Mouse (Mus musculus) thymus, adult 18-20 months (tissue): ENCODE results near the gene Ostn.

Source experiments
- DNase-seq, 2 experiments: peaks; one replicate each; pipeline ENCODE4 v3.0.0; 2022; ENCODE audit warnings: mixed read lengths in 2 of 2

Ostn gene

DNA sequence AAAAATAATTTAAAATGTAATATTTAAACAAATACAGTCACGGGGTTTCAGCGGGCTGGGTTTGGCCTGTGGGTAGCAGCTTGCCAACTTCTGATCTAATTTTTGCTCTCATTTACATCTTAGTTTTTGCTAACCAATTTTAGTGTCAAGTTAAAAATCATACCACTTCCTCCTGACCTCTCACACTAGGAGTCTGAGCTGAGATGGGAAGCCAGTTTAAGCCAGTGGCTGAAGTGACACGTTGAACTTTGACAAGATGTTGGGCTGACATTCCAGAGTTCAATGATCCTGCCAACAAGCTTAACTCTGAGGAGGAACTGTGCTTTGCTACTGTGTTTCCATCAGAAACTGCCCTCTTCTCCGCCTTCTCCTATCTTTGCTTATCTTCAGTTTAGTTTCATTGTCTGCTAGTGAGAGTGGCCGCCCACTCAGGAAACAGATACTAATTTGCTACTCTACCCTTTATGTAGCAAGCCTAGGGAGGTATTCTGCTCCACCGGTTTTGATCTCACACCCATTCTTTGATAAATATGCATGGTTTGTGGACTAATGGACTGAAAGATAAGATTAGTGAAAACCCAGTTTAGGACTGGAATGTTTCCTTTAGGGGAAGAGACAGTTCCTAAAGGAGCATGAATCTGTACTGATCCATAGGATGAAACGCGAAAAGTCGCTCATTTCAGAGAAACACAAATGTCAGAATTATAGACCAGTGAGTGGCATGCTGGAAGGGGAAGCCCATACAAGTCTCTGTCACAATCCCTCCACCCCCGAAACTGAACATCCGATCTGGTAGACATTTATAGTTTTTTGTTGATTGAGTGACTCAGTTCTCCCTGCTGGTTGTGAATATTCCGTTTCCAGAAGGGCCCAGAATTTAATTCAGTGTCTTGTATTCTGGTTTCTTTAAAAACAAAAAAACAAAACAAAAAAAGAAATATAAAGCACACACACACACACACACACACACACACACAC lies 80.6 kb downstream of the Ostn start:
- no peak for DNase-seq

DNA sequence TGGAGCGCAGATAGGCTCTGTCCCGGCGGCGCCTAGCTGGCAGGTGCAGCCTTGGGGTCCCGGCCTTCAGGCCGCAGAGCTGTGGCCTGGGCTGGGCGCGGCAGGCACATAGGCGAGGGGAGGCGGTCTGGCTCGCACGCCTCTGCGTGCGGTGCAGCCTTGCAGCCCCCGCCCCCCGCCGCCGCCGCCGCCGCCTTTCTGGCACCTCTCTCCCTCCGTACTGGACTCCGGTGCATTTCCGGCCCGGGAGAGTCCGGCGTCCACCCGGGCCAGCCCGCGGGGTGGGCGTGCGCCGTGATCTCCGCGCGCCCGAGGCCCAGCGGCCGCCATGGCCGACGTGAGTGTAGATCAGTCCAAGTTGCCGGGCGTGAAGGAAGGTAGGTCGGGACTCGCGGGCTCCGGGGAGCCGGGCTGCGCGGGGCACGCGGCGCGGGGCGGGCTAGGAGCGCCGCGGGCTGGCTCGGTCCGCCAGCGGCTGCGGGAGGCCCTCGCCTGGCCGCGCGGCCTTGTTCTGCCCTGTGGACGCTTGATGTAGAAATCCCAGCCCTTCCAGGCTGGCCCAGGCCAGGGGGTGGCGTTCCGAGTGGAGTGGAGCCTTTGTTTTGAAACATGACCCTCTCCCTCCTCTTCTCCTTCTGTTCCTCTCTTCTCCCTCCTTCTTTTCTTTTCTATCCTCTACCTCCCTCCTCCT lies 81.6 kb downstream of the Ostn start, which contains the start of gene Ccdc50:
TSS of gene Ccdc50 (plus strand) at position 109 of the 691 bp plus-strand sequence.
- peak; percentile 26 to 37 for DNase-seq

DNA sequence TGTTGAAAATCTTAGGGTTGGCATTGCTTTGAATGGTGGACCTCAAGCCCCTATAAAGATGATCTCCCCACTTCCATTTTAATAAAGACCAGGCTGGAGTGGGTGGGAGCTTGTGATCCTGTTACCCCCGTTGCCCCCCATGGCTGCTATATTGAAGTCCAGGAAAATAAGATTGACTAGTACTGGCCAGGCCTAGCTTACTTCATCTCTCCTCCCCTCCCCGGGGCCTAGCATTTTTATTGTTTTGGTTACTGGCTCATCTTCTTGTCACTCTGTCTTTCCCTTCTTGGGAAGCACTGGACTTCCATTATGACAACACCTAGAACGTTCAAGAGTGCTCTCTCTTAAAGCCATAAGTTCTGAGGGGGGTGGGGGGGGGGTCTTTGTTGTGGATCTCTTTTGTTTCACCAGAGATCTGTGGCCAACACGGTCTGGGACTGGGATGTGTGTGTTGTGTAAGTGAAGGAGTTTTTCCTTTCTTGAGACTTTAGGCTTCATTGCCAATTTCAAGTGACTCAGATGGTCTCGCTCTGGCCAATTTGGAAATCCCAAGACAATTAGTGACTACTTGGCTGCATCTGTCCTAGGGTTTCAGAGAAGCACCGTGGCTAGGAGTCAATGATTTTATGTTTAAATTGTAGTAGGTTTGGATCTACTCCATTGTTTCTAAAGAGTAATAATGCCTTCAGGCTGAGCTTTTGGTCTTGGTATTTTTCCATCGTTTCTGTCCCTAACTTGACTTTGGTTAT lies 82.4 kb downstream of the Ostn start:
- no peak for DNase-seq

DNA sequence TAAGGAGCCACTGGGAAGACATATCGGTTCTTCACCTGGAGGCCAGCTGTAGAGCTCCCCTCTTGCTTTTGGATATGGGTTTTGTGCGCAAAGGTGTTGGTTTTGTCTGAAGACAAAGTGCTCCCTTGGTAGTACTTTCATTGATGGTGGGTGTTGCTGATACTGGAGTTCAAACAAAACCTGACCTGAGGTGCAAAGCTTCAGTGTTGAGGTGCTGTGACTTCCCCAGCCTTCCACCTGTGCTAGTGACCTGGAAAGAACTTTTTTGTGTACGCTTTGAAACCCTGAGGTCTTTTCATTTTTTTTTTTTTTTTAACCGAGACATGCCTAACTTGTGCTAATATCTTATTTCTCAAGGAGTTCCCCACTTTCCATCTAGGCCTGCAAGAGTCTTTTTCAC lies 83.0 kb downstream of the Ostn start:
- DNase-seq = no peak

DNA sequence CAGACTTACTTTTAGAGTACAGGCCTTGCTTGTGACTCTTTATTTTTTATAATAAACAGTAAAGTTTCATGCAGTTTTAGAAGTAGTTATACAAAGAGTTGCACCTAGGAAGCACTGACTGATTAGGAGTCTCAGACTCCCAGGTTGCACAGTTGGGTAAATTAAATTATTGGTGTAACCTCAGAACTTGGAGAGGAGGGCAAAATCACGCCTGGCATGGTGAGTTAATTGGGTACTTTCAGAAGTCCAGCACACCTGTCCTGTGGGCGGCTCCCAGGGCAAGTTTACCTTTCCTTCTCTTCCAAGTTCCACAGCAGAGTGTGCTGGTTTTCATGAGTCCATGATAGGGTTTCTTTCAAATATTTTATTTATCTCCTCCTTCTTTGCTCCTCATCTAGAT lies 84.6 kb downstream of the Ostn start:
- DNase-seq = no peak

DNA sequence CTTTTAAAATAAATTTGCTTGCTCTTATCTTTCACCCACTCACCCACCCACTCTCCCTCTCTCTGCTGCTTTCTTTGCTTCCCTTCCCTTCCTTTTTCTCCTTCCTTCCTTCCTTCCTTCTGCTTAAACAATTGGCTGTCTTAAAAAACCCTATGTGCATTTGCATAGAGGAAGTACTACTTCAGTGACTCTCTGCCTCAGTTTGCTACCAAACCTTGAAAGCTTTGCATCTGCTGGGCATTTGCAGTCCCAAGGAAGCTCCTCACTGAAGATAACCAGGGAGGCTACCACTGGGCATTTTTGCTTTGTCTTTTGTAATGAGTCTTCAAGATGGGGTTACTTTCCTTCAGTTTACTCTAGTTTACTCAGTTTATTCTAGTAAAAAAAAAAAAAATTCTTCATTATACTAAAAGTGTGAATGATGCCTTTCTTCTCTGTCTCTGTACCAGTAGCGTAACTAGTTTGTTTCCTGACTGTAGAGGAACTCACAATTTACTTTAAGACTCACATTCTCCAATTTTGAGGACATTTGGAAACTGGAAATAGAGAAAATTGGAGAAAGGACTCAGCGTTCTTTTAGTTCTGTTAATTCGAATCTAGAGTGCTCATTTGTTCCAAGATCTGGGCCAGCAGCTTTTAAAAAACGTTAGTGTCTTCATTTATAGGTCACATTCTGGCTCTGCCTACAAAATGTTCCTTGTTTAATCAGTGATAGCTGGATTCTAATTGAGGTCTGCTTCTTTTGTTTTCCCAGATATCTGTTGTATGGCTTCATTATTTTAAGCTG lies 88.2 kb downstream of the Ostn start:
- DNase-seq = no peak

DNA sequence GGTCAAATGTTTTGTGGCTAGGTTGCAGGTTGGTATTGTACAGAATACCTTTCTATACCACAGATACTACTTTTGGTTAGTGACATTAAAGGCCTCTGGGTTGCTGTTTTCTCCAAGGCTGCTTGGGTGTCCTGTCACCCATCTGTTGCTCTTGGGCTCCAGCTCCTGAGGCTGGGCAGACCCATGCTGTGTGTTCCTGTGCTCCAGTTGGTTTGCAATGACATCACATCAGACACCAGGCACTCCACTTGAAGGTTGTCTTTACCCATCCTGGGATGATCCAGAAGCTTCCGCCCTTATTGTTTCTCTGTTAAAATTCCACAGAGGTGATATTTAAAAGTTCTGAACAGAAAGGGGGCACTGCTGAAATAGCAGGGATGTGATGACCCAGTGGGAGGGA lies 89.7 kb downstream of the Ostn start:
- no peak for DNase-seq

DNA sequence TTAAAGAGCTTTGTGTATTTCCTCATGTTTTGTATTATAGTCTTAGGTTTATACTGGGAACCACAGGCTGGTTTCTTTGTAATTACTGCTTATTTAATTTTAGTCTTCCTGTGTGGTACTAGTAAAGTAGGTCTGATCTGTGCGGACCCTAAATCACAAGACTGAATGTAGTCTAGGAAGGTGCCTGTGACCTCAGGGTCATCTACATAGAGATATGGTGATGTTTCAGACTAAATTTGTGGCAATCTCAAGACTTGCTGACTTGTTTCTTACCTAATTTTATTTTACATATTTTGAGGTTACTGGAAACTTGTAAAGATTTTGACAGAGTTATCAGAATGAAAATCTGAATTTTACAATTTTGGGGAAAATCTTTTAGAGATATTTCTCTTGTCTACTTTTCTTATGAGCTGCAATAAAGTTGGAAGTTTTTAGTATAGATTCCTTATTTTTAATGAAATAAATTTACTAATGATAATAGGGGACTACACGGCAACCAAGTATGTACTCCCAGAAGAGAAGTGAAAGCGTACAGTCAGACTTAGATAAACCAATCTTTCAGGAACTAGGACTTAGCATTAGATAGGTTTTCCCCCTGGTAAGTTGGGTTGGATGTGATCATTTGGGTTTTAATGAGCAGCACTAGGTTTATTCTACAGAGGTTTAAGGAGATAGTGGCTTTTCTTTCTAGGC lies 91.9 kb downstream of the Ostn start:
- DNase-seq = no peak

DNA sequence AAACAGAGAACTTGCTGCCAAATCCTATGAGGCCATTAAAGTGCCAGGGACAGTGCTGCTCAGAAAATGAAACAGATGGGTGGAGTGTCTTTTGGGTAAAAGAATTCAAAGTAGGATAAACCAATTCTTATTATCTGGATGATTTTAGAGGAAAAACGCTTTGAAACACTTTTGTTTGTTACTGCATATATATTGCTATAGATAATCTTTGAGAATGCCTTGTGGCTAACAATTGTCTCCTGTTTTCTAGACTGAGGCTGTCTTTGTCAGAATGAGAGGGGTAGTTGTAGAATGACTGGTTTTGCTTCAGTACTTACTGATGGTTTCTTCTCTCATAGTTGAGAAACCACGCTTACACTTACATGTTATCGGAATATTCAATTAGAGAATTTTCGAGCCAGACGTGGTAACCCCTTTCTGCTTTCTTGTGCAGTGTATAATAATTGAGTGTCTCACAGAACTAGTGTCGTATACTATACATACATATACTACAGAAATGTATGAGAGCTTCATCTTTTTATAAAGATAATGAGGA lies 92.5 kb downstream of the Ostn start:
- no peak for DNase-seq
